Mouse (Mus musculus) midbrain, postnatal 0 days (tissue): ENCODE measurements around the gene 4933428G20Rik. TPM values are rescaled to one million over a fixed set of nuclear protein-coding genes. Genes with fewer than 3 reads are reported as not detected.

Experiments used
- ATAC-seq: fragments of 200-750 bp; cut with Nextera tagmentation; 2 replicates; pipeline ENCODE4 v1.8.0; 2017; ENCODE audit warnings: moderate number of reproducible peaks, mild to moderate bottlenecking, moderate TSS enrichment, moderate library complexity; ENCODE audit not compliant: low FRiP score
- DNase-seq: peaks from one replicate; pipeline ENCODE4 v3.0.0-alpha.2; 2015; ENCODE audit warnings: low spot score
- H3K27ac ChIP-seq: fragments of 300-500 bp; sonication (generic); 2 replicates; pipeline ENCODE4 v1.5.1; 2014; ENCODE audit warnings: low read depth, mild to moderate bottlenecking, low read length, mixed read lengths
- H3K27me3 ChIP-seq: fragments of 300-500 bp; sonication (generic); 2 replicates; pipeline ENCODE4 v1.6.1; 2014; ENCODE audit warnings: low read length, control low read depth, mixed read lengths; ENCODE audit not compliant: insufficient read depth
- H3K36me3 ChIP-seq: fragments of 300-500 bp; sonication (generic); 2 replicates; pipeline ENCODE4 v1.6.1; 2014; ENCODE audit warnings: low read length, control low read depth, mixed read lengths; ENCODE audit not compliant: insufficient read depth
- H3K4me1 ChIP-seq: fragments of 300-500 bp; sonication (generic); 2 replicates; pipeline ENCODE4 v1.6.1; 2014; ENCODE audit warnings: mild to moderate bottlenecking, control low read depth, antibody characterized with exemption, low read length, mixed read lengths; ENCODE audit not compliant: insufficient read depth
- H3K4me2 ChIP-seq: fragments of 300-500 bp; sonication (generic); 2 replicates; pipeline ENCODE4 v1.6.1; 2014; ENCODE audit warnings: low read depth, mild to moderate bottlenecking, low read length, mixed read lengths; ENCODE audit not compliant: poor library complexity, severe bottlenecking
- H3K4me3 ChIP-seq: fragments of 300-500 bp; sonication (generic); 2 replicates; pipeline ENCODE4 v1.5.1; 2014; ENCODE audit warnings: low read depth, mild to moderate bottlenecking, low read length, moderate library complexity
- H3K9ac ChIP-seq: fragments of 300-500 bp; sonication (generic); replicated peaks from 2 replicates; pipeline ENCODE4 v1.6.1; 2014; ENCODE audit warnings: mild to moderate bottlenecking, low read length, moderate library complexity, mixed read lengths; ENCODE audit not compliant: poor library complexity, severe bottlenecking
- H3K9me3 ChIP-seq: fragments of 300-500 bp; sonication (generic); 2 replicates; pipeline ENCODE4 v1.6.1; 2016; ENCODE audit warnings: low read length, control low read depth
- CTCF ChIP-seq: IDR thresholded peaks from 2 replicates; pipeline ENCODE4 v1.5.1; 2016; ENCODE audit warnings: antibody characterized with exemption, mild to moderate bottlenecking
- WGBS: fragments of 180-500 bp; shearing (Covaris S2); extraction: QIAGEN DNeasy Blood & Tissue Kit; methylation state at CpG from one replicate; pipeline ENCODE4 v1.1.7; 2014; 5-methylcytosine and 5-hydroxymethylcytosine counted together
- polyA plus RNA-seq: library from polyadenylated mRNA; unstranded; fragments of >200 nt; fragmentation: Nextera tagmentation; extraction: Ambion mirVana; gene quantifications from 2 replicates; pipeline ENCODE4 v1.2.1, GENCODE M21; 2015
- total RNA-seq: library from RNA; depleted of rRNA; stranded (reverse); fragments of >200 nt; gene quantifications from 2 replicates; pipeline ENCODE4 v1.2.3, GENCODE M21; 2014

Gene 4933428G20Rik
- total and polyA plus RNA-seq, 2 experiments from 2014 or later: 0.91 TPM; not detected in 1

- H3K36me3 ChIP-seq: peaks cover 73% of the 10 kb centered on the region
- no peak overlapping the region for H3K9ac ChIP-seq
- no peak overlapping the region for H3K27ac ChIP-seq
- no peak for ATAC-seq
- H3K4me3 ChIP-seq: no peak overlapping the region
- 87% methylated on average over 14 of the region's 14 CpGs for WGBS
- no peaks in the 10 kb centered on the region for H3K9me3 ChIP-seq
- no peaks in the 10 kb centered on the region for H3K27me3 ChIP-seq
- DNase-seq: no peak
- no peak overlapping the region for H3K4me2 ChIP-seq
- H3K4me1 ChIP-seq: peaks cover 2% of the 10 kb centered on the region; the same call in 1 of the 2 replicates
- no peak for TF ChIP-seq CTCF
Observed at GRCm38 (mm10) chr11:97523107-97523506, 23.0 kb upstream of the 4933428G20Rik start.

DNA sequence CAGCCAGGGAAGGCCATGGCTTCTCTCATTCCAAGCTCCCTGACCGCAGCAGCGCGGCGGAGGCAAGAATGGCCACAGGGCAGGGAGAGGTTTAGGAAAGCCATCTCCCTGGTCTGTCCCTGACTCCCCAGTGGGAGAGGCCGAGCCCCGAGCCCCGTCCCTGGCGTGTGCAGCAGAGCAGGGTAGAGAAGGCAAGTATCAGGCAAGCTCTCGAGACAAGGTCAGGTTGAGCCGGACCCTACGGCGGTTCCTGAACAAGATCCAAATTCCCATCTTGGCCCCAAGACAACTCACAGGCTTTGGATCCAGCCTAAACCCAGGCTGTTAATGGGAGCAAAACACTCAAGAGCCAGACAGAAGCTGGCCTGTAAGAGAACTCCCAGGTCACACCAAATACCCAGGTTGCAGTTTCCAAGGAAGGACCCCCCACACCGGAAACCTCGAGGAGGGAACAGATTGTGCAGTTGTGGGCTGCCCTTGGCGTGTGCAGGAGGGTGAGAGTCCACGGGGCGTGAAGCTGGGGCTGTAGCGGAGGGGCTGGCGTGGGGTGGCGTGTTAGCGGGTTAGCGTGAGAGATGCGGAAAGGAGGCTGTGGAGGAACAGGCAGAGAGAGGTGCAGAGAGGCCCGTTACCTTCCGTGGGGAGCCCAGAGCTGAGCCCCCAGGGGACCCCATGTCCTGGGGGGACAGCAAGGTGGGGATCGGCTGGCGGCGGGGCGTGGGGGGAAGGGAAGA, 21.8 kb upstream of the 4933428G20Rik start:
- H3K4me2 ChIP-seq: no peak overlapping the region
- ATAC-seq (no peak), DNase-seq (no peak)
- no peaks in the 10 kb centered on the region for H3K27me3 ChIP-seq
- WGBS: 82% methylated on average over 28 of the region's 29 CpGs
- H3K36me3 ChIP-seq: peaks cover 84% of the 10 kb centered on the region
- H3K9me3 ChIP-seq: no peaks in the 10 kb centered on the region
- H3K9ac ChIP-seq: no peak overlapping the region
- peaks cover 2% of the 10 kb centered on the region; the same call in 1 of the 2 replicates for H3K4me1 ChIP-seq
- TF ChIP-seq CTCF: no peak
- H3K4me3 ChIP-seq: no peak overlapping the region
- H3K27ac ChIP-seq: no peak overlapping the region

- Histone ChIP-seq H3K36me3 (peaks cover 81% of the 10 kb centered on the region), H3K4me3 (no peak overlapping the region), H3K4me1 (peaks cover 2% of the 10 kb centered on the region; the same call in 1 of the 2 replicates), H3K4me2 (no peak overlapping the region), H3K27ac (no peak overlapping the region), H3K27me3 (no peaks in the 10 kb centered on the region), H3K9me3 (no peaks in the 10 kb centered on the region), H3K9ac (no peak overlapping the region)
- DNase-seq: no peak
- ATAC-seq: no peak
- 89% methylated on average over 7 of the region's 7 CpGs for WGBS
- no peak for TF ChIP-seq CTCF
Observed at GRCm38 (mm10) chr11:97520541-97520940, 20.4 kb upstream of the 4933428G20Rik start.

DNA sequence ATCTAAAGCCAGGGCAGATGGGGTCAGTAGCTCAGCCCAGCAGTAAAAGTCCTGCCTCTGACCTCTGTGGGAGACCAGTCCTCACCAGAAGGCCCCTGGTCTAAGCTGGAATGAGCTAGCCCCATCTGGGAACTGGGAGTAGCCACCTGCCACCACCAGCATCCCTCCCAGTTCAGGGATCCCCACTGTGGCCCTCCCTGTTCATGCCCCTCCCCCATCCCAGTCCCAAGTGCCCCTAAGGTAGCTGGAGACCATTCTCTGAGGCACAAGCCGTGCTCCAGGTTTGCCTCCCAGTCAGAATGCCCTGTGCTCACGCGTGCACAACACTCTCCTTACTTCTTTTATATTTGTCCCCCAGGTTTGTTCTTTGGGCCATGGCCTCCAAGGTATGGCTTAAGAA, 12.9 kb upstream of the 4933428G20Rik start:
- H3K36me3 ChIP-seq: peaks cover 25% of the 10 kb centered on the region
- H3K27ac ChIP-seq: no peak overlapping the region; the same call in 1 of the 2 replicates
- no peak for DNase-seq
- H3K9ac ChIP-seq: no peak overlapping the region
- no peak overlapping the region for H3K4me3 ChIP-seq
- H3K9me3 ChIP-seq: no peaks in the 10 kb centered on the region
- no peaks in the 10 kb centered on the region for H3K27me3 ChIP-seq
- 0 out of 2 replicates have a peak, but pooled peaks cover 7% of the 10 kb centered on the region for H3K4me1 ChIP-seq
- no peak overlapping the region for H3K4me2 ChIP-seq
- WGBS: 71% methylated on average over 3 of the region's 3 CpGs
- ATAC-seq: no peak
- TF ChIP-seq CTCF: no peak

GRCm38 (mm10) chr11:97512511-97512910, 12.4 kb upstream of the 4933428G20Rik start:
- Histone ChIP-seq H3K9me3 (no peaks in the 10 kb centered on the region), H3K27ac (no peak overlapping the region), H3K4me1 (0 out of 2 replicates have a peak, but pooled peaks cover 7% of the 10 kb centered on the region), H3K27me3 (no peaks in the 10 kb centered on the region), H3K36me3 (peaks cover 20% of the 10 kb centered on the region), H3K4me3 (no peak overlapping the region), H3K9ac (no peak overlapping the region), H3K4me2 (no peak overlapping the region)
- 33% methylated on average over 6 of the region's 6 CpGs for WGBS
- TF ChIP-seq CTCF: no peak
- DNase-seq (no peak), ATAC-seq (no peak)

GRCm38 (mm10) chr11:97511661-97512369, 11.7 kb upstream of the 4933428G20Rik start:
- no peak for TF ChIP-seq CTCF
- Histone ChIP-seq H3K36me3 (peaks cover 14% of the 10 kb centered on the region), H3K9me3 (no peaks in the 10 kb centered on the region), H3K4me1 (0 out of 2 replicates have a peak, but pooled peaks cover 7% of the 10 kb centered on the region), H3K4me3 (no peak overlapping the region), H3K27ac (no peak overlapping the region), H3K9ac (no peak overlapping the region), H3K27me3 (no peaks in the 10 kb centered on the region), H3K4me2 (no peak overlapping the region; the same call in 1 of the 2 replicates)
- no peak for ATAC-seq
- DNase-seq: no peak
- 48% methylated on average over 13 of the region's 13 CpGs for WGBS
